Mouse (Mus musculus) cerebellum, postnatal 36 days (tissue): ENCODE results near the gene Mxi1.
A peak's percentile ranks its signal among the peaks of the same experiment; 100 is the strongest.

ENCODE experiments used
- DNase-seq, 2 experiments: peaks; one replicate each; pipeline ENCODE4 v3.0.0; 2021 to 2022; ENCODE audit warnings: mixed read lengths in 2 of 2

Mxi1 gene

DNA sequence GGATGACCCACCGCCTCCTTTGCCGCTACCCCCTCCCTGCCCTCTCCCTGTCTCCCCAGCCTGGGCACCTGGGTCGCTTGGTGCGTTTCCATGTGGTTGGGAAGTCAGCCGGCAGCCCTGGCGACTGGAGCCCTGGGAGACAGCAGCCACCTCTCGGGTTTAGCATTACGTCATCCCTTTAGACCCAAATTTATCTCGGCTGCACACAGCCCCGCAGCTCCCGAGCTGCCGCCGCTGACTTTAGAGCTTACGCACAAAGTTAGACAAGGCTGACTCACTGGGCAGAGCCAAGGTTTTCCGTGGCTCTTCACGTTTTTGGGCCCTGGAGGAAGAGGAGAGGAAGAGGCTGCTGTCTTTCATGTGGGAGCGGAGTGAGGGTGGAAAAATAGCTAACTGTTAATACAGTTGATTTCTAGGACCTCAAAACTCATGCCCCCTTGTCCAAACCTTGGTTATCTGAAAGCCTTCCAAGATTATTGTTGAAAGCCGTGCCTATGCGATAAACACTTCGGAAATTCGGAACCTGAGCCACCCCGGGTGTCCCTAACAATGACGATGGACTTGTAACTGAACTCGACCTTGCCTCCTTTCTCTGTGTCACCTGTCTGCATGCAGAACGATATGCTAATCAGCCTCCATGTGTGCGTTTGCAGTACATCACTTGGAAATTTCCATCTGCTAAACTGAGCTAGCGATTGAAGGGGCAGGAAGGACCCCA, 15.4 kb downstream of the Mxi1 start:
- peak; percentile 80 to 81 for DNase-seq

DNA sequence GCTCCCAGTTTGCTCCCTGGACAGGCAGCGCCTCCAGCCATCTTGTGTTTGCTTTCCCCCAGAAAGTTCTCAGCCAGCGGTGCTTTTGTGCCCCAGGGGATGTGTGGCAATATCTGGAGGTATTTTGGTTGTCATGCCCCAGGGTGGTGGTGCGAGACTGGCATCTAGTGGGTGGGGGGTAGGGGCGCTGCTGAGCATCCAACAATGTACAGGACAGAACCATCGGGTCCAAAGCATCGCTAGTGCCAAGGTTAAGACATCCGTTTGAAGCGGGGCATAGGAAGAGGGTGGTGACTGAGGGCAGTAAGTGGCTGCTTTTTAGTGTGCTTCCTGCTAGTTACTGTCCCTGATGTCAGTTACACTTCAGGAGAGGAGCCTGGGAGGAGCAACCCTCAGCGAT, 17.8 kb downstream of the Mxi1 start:
- no peak for DNase-seq

DNA sequence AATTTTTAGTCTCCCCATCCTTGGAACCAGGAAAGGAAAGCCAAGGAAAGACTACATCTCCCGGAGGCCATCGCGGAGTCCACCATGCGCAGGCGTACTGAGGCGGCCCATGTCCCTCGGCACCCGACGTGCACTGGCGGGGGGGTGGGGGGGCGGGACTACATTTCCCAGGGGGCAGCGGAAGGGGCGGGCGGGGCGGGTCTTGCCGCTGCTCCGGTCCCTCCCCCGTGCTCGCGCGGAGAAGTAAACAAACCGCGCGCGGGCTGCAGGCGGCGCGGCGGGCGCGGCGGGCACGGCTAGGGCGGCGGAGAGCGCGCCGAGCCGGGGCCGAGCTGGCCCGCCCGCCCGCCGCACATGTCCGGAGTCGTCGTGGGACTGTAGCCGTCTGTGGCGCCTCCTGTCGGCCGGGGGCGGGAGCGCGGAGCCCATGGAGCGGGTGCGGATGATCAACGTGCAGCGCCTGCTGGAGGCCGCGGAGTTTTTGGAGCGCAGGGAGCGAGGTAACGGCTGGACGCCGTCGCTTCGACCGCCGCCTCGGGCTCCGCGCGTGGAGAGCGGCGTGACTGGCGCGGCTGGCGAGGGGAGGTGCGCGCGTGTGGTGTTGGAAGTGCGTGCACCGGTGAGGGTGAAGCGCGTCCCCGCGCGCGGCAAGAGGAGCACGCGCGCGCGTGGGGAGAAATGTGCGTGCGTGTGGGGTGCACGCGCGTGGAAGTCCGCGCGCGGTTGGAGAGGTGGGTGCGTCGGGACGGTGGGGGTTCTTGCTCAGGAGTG, 19.1 kb downstream of the Mxi1 start:
- peak; percentile 91 to 92 for DNase-seq

DNA sequence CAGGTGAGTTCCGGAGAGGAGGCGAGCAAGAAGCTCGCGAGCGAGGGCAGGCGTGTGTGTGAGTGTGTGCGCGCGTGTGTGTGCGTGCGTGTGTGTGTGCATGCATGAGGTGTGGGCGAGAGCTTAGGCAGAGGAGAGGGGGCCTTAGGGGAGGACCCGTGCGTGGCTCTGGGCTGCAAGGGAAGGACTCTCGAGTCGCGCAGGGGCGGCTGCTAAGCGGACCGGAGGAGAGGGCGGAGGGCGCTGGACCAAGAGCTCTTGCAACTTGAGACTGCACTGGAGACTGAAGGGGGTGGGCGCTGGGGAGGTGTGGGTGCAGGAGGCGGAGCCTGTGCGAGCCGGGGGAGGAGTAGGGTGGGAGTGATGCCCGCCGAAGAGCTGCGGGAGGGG, 19.7 kb downstream of the Mxi1 start:
- peak; percentile 56 to 68 for DNase-seq

DNA sequence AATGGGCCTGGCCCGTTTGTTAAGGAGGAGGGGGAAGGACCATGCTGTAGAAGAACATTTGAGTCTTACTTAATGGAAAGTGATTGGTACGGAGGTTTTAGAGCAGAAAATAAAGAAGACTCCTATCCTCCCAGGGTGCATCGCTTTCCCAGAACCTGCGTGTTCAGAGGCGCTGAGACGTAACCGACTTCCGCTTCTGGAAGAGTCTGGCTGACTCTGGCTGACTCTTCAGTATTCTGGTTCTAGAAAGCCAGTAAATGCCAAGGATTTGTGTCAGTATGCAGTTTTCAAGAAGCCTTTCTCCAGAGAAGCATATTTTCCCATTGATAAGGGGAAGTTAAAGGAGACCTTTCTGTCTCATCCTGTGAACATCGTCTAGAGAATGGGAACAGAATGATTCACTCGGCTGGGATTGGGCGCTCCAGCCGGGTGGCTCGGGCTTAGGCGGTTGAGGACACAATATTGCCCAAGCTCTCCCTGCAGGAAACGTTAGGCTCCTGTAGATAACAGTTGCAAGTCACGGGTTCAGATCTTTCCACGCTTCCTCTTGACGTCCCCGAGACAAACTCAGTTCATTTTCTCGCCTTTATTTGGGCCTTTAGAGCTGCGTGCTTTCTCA, 21.7 kb downstream of the Mxi1 start:
- no peak for DNase-seq

DNA sequence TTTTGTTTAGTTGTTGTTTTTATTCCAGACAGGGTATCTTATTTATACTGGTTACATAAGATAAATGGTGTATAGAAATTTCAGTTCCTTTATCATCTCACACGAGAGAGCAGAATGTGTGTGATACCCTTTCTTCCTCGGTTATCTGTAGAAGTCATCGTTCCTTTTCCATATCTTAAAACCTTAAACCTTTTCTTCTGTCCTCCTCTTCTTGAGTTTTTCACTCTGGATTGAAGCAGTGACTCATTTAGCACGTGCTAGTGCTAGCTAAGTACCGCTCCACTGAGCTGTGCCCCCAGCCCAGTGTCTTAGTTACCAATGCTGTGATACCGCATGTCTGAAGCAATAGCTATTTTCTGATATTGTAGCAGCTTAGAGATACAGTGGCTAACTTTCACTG, 23.4 kb downstream of the Mxi1 start:
- no peak for DNase-seq

DNA sequence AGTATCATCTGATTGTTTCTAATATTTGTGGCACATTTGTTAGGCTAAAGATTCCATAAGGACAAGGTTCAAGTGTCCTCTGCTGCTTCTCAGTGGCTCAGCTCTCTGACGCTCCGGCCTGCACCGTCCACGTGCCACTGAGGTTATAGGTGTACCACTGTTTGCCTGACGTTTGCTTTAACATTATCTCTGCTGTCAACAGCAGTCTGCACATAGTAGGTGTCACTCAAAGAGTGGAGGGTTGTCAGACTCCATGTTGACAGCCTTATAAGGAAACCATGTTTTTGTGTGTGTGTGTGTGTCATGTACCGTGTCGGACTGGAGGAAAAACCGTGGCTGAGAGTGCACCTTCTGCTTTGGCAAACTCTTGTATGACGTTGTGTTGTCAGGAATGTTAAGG, 24.9 kb downstream of the Mxi1 start:
- DNase-seq, result no peak

DNA sequence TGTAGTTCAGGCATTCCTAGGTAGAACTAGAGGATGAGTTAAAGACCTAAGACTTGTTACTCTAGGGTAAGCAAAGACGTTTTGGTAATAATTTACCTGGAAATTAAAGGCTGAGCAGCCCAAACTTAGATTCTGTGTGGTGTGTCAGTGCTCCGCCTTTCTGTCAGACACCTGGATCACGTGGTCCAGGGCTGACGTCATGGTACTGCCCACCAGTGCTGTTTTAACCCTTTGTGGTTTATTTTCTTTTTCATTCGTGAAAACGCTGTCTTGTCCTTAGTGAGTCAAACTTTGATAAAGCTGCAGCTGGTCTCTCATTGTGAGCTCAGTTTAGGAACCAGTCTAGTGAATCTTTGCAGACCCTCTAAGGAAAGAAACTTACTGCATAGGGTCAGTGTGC, 30.1 kb downstream of the Mxi1 start:
- DNase-seq, result no peak

DNA sequence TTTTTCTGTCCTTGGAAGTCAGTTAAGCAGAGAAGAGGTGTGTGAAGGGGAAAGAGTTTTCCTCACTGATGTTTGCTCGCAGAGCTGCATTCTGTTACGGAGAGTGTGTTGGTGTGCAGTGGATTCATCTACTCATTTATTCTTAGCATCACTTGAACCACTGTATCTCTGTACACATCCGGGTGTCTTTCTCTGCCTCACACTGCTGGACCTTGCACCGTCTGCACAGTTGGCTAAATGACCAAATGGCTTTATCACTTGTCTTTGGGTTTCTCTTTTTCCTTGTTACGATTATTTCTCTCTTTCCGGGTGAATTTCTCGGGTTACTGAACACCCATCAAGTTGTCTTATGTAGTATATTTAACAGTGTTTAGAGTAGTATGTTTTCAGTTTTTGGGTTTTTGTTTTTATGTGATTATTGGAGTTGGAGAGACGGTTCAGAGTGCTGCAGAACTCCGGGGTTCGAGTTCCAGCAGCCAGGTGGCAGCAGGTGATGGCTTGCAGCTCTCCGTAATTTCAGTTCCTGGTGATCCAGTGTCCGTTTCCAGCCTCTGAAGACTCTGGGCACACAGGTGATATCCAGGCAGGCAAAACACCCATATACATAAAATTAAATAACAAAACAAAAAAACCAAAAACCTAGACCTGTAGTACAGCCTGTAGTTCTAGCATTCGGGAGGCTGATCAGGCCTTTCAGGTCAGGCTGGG, 33.0 kb downstream of the Mxi1 start:
- DNase-seq, result no peak

DNA sequence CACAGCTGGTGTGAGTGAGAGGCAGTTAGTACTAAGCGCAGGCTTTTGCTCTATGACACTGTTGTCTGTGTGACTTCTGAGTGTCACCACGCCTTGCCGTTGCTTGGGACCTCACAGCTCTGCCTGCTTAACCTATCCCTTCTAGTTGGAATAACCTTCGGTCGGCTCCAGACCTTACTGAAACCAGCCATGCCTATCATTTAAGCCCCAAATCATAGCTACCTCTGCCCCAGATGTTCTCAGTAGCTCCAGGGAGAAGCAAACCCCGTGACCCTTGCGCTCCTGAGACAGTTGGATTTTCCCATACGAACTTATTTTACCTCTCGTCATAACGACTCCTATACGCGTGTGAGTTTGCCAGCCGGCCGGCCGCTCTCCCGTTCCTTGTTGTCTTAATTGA, 33.7 kb downstream of the Mxi1 start:
- DNase-seq, result no peak

DNA sequence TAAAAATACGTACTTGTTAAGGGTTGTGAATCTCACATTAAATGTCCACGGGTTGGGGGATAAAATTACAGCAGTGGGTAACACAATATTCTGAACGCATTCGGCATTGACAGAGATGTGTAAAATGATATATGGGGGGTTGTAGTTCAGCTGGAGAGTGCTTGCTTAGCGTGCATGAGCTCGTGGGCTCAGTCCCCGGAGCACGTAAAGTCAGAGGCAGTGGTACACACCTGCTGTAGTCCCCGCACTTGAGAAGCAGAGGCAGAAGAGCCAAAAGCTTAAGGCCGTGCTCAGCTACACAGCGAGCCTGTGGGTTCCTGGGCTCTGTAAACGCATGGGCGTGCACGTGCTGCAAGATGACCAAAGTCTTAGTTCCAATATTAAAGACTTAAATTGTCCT, 35.4 kb downstream of the Mxi1 start:
- DNase-seq, result no peak

DNA sequence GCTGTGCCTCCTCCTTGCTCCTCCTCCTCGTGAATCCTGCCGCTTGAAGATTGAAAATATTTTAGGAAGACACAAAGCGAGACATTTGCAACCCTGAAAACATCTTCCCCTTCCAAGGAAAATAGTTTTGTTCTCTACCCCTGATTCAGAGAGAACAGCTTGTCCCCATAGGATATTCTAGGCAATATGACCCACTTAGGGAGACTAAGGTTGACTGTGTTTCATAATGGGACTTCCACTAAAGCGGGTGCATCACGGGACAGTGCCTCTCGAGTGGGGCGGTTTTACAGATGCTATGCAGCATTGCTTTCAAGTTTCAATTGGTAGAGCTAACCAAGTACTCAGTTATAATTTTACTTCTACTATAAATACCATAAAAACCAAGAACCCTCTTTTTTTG, 43.5 kb downstream of the Mxi1 start:
- DNase-seq, result no peak

DNA sequence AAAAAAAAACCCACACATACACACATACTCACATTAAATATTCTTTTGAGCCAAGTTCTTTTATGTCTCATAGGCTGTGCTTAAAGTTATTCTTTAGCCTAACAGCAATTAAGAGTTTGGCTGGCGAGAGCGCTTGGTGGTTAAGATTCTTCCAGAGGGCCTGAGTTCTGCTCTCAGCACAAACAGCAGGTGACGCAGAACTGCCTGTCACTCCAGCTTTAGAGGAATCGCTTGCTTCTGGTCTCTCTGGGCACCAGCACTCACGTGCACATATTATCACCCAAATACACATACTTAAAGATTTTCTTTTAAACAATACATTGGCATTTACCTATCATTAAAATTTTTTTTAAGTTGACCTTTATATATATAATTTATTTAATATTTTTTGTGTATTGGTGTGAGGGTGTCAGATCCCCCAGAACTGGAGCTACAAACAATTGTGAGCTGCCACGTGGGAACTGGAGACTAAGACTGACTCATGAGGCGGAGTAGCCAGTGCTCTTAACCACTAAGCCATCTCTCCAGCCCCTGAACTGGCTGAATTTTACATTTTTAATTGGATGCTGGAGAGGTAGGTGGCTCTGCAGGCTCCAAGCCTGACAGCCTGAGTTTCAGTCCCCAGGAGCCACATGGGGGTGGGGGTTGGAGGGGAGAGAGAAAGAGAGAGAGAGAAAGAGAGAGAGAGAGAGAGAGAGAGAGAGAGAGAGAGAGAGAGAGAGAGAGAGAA, 44.1 kb downstream of the Mxi1 start:
- no peak for DNase-seq

DNA sequence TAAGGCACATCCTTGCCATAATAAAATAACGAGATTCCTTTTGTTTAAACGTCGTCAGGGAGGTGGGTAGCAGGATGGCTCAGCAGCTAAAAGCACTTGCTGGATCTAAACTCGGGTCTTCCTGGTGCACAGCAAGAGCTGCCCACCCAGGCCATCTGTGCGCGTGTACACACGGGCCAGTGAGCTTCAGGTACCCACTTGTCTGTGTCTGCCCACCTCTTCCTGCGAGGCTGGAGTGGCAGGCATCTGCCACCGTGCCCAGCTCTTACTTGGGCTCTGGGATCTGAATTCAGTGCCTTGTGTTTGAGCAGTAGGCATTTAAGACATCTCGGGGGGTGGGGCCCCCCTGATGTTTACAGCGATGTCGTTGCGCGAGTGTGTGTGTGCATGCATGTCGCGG, 44.7 kb downstream of the Mxi1 start:
- peak; percentile 50 to 53 for DNase-seq

DNA sequence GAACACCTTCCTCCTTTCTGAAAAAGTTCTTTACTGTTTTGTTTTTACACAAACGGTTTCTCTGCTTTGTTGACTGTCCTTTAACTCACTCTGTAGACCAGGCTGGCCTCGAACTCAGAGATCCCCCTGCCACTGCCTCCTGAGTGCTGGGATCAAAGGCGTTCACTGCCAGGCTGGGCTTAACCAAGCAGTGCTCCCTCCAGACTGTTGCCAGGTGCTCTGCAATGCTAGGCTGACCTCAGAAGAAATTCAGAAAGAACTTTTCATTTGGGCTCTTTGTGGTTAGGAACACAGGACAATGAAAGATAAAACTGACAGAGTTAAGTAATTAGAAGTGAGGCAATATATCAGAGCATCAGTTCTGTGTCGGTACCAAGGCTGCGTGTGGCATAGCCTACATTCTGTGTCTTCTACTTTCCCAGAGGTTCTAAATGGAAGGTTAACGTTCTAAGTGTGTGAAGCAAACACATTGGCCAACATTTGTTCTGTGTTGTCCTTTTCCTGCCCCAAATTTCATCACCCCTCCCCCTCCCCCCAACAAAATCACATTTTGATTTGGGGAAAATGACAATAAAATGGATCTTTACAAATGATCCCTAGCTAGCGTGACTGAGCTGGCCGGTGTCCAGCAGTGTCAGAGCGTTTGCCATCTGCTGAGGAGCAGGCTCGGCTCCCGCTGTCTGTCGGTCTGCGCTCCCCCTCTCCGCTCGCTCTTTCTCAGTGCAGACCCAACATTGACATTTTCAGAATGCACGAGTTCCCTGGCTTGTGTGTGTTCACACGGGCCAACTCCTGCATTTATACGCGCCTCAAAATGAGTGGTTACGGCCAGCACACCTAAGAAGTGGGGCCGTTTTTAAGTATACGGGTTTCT, 49.1 kb downstream of the Mxi1 start:
- DNase-seq, result peak; percentile 88

DNA sequence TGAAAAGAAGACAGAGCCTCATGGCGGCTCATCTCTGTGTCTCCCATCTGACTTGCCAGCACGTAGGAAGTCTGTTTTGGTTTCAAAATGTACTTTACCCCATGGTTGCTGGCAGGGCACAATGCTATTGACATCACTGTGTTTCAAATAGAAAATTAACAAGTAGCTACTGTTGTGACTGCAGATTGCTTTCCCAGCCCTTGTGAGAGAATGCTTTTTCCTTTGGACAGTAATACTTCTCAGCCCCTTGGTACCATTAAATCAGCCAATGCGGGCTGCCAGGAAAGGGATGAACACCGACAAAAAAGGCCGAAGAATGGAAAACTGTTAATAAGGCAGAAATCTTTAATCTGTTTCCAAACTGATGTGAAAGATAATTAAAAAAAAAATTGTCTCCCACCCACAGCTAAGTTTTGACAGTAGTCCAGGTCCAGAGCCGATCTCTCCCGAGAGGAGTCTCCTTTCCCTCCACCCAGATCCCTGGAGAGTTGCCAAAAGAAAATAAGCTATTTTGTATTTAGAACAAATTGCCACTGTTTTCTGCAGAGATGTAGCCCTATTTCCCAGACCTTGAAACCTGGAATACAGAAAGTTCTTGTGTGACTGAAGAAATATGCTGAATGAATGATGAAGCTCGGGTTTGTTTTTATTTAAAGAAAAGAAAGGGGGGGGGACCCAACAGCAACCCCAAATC, 50.1 kb downstream of the Mxi1 start:
- DNase-seq, result peak; percentile 51 to 74

DNA sequence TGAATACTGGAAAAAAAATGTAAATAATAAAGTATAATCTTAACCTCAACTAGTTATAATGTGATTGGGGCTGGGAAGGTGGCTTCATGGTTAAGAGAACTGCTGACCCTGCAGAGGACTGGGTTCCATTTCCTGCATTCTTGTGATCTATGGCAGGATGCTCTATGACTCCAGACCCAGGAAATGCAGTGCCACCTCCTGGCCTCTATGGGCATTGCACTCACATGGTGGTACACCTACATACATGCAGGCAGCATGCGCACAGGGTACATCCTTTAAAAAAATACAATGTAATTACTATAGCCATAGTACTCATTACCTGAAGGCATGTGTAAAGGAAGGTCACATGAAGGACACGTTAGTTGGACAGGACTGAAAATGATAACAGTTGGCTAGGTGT, 52.6 kb downstream of the Mxi1 start:
- DNase-seq, result peak in 1 of 2 experiments; percentile 59

DNA sequence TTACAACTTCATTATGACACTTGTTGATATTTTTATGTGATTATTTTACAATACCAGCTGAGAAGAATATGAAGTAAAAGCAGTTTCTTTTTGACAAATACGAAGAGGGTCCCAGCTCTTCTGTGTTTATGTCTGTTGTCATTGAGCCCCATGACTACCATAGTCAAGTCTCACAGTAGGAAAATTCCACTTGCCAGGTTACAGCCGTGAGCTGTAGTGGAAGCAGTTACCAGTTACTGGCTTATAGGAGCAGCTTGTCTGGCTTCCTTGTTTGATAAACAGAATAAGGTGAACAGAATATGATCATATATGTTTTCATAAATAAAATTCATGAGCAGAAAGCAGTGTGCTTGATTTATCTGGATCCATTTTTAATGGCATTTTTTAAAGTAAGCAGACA, 54.2 kb downstream of the Mxi1 start:
- DNase-seq, result no peak

DNA sequence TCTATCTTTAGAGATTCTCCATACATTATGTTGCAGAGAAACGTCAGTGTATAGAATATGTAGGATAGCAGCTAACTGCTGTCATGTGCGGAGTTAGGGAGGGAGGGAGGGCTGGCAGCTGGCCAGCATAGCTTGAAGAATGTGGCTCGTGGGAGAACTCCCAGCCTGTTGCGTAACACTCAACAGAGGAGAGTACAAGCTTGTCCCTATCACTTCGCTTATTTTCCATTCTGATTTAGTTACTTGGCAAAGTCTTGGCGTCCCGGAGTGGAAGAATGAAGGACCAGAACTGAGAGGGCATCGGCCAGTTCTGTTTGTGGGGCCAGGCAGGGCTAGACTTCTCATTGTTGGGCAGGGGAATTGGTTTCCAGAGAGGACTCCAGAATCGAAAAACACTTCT, 54.6 kb downstream of the Mxi1 start:
- DNase-seq, result peak; percentile 63 to 67

DNA sequence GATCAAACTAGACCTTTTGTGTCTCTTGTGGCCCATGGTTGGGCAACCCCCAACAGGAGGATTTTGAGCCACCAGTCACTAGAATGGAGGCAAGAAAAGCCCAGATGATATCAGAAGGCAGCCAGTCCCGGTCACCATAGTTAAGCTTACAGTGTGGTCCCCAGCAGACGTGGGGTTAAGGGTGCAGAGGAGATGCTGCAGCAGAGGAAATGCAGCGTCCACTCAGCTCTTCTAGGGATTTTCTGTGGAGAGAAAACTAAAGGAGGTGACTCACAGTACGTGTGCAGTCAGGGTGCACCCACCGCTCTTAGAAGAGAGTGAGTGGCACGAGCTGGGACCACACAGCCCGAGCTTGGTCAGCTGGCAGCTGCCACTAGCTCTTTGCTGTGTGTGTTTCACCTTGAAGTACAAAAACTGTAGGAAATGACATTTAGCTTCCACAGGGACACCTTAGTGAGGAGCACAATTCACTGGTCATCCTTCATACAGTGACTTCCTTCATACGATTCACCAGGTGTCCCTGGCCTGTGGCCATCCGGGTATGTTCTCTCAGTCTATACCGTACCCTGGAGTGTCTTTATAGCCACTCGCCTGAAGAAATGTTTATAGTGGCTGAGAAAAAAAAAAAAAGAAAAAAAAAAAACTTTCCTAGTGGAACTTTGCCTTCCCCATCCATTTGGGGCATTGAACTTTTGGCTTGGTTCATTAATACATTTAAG, 55.9 kb downstream of the Mxi1 start:
- DNase-seq, result no peak
